In genomic region chr2:152766387-152767123, GRCm38 (mm10) we compare ENCODE assay signal across 8 mouse cellular contexts. TPM values are rescaled to one million over a fixed set of nuclear protein-coding genes. Genes with fewer than 3 reads are reported as not detected.
DNase-seq lines count a peak whose midpoint lies in the region; ATAC-seq lines count a peak whose summit lies in the region.

No protein-coding gene starts in this region.

- no peaks in the 10 kb centered on the region for H3K9me3 ChIP-seq in hindbrain, embryonic 14.5 days (ENCODE audit: control insufficient read depth, low read length)

- 0 out of 2 replicates have a peak, but pooled peaks have one; percentile 53 for ATAC-seq in hindbrain, embryonic 14.5 days (ENCODE audit: low FRiP score)

- no peak overlapping the region for H3K4me2 ChIP-seq in hindbrain, embryonic 14.5 days (replicated peaks)

- H3K9ac ChIP-seq in hindbrain, embryonic 14.5 days = no peak overlapping the region

- H3K27ac ChIP-seq in hindbrain, embryonic 14.5 days = no peak overlapping the region

- H3K4me3 ChIP-seq in hindbrain, embryonic 14.5 days (replicated peaks; ENCODE audit: low read length) = no peak overlapping the region

- H3K4me1 ChIP-seq in hindbrain, embryonic 14.5 days (replicated peaks; ENCODE audit: control insufficient read depth, insufficient read depth, low read length) = peaks cover 7% of the 10 kb centered on the region

- 20% methylated on average over 25 of the region's 25 CpGs for WGBS in hindbrain, embryonic 14.5 days

- H3K36me3 ChIP-seq in hindbrain, embryonic 14.5 days (replicated peaks; ENCODE audit: control insufficient read depth, insufficient read depth) = no peaks in the 10 kb centered on the region

- peak; percentile 80 for DNase-seq in T-cell, adult 2 months (ENCODE audit: low spot score)
- DNase-seq in cerebellum, postnatal 14 days = peak; percentile 91 to 96
- DNase-seq in frontal cortex, postnatal 36 days (ENCODE audit: low spot score in 2 of 2) = peak; percentile 86 to 87
- DNase-seq in hindbrain, embryonic 14.5 days (ENCODE audit: low spot score) = peak; percentile 80
- peak; percentile 81 to 89 for DNase-seq in layer of hippocampus, postnatal 14 days (ENCODE audit: low spot score in 2 of 2)
- peak; percentile 97 for DNase-seq in lung, postnatal 10 days
- peak; percentile 75 for DNase-seq in retina, postnatal 7 days (ENCODE audit: low read depth, low spot score)
- DNase-seq in urinary bladder, adult 18-20 months (ENCODE audit: low spot score in 2 of 2) = peak; percentile 81 to 90

- no peaks in the 10 kb centered on the region for H3K27me3 ChIP-seq in hindbrain, embryonic 14.5 days (ENCODE audit: control insufficient read depth, insufficient read depth, low read length)

RNA-seq across cellular contexts. Expression of gene Cox4i2, which starts 12.6 kb away (rescaled TPM):
- 5.8 TPM in 2 replicates for polyA plus RNA-seq in hindbrain, embryonic 14.5 days (2014; fragmentation: Nextera tagmentation; extraction: Ambion mirVana)
- 1 to 10 TPM; 2.9 to 3.6 TPM for total RNA-seq in layer of hippocampus, postnatal 14 days (2021)

RNA-seq across cellular contexts. Expression of gene Id1, which starts 30.5 kb away (rescaled TPM):
- polyA plus RNA-seq in hindbrain, embryonic 14.5 days (2014; fragmentation: Nextera tagmentation; extraction: Ambion mirVana) = 56.5 and 68.0 TPM in 2 replicates
- 10 to 100 TPM; 32.9 to 35.8 TPM for total RNA-seq in layer of hippocampus, postnatal 14 days (2021)
